Mouse (Mus musculus): Measurements from ENCODE around the gene Map2k5. TPM values are rescaled to one million over a fixed set of nuclear protein-coding genes. Genes with fewer than 3 reads are reported as not detected.

The Map2k5 gene
- polyA plus RNA-seq, 1 experiment from 2014 or later, result 38.4 TPM

DNA sequence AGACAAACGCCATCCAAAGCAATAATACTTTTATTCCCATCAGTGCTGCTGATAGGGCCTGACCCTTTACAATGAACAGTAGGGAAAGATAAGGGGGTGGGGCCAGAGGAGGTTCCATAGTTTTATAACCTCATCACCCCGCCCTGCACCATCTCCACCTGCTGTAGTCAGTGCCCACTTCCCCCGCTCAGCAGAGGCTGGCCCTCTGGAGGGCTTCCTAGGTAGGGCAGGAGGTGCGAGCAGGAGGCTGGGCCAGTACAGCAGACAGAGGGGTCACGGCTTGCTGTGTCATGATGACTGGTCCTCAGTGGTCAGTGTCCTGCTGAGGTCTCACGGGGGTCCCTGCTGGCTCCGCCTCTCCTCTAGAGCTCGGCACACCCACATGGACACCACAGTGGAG lies 213.9 kb downstream of the Map2k5 start:
- ATAC-seq (ENCODE audit: low FRiP score, low TSS enrichment), result no peak
- Histone ChIP-seq H3K9me3 (ENCODE audit: low read length) (no peaks in the 10 kb centered on the region), H3K27me3 (ENCODE audit: insufficient read depth, low read length) (no peaks in the 10 kb centered on the region), H3K4me1 (ENCODE audit: insufficient read depth, low read length) (no peaks in the 10 kb centered on the region), H3K27ac (ENCODE audit: low read length) (no peak overlapping the region), H3K4me3 (ENCODE audit: low read length) (no peak overlapping the region), H3K36me3 (ENCODE audit: insufficient read depth, low read length) (peaks cover 4% of the 10 kb centered on the region; the same call in 1 of the 2 replicates), H3K4me2 (replicated peaks; ENCODE audit: low read depth, low read length) (no peak overlapping the region), H3K9ac (replicated peaks; ENCODE audit: low read length) (no peak overlapping the region)
- 77% methylated on average over 8 of the region's 8 CpGs for WGBS

GRCm38 (mm10) chr9:63151949-63152348 lies 225.8 kb downstream of the Map2k5 start:
- H3K4me3 ChIP-seq (ENCODE audit: low read length), result no peak overlapping the region

DNA sequence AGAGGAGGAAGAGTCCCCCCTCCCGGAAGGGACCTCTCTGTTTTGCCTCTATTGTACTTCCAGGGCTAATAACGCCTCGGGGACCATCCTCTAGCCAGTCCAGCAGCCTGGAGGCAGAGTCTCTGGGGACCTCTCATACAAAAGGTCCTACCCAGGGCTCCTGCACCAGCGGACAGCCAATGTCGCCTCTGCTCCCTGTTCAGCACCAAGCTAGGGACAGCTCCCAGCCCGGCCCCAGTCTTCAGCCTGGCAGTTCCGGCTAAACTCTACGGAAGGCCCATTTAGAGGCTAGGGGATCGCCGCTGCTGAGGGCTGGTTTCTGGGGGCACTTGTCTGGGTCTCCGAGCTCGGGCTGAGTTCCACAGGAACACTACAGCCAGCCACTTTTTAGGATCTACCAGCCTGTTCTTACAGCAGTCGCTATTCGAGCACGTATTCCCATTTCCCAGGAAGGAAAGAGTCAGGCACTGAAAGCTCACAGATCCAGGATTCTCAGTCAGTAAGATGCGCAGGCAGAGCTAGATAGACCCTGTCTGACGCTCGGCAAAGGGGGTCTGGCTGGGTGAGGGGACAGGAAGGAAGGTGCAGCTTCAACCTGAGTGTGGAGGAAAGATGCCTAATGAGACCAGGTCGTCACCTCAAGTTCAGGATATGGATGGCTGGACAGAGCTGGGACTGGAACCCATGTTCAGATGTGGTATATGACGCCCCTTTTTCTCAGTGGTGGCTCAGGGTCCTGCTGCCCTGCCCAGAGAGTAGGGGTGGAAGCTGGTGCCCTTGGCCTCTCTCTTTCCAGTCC lies 226.4 kb downstream of the Map2k5 start:
- H3K4me2 ChIP-seq (replicated peaks; ENCODE audit: low read depth, low read length), result no peak overlapping the region
- under 1% methylated on average over 20 of the region's 20 CpGs for WGBS
- no peaks in the 10 kb centered on the region for H3K36me3 ChIP-seq (ENCODE audit: insufficient read depth, low read length)
- peak; percentile 79 for ATAC-seq (ENCODE audit: low FRiP score, low TSS enrichment)
- H3K9me3 ChIP-seq (ENCODE audit: low read length), result peaks cover 5% of the 10 kb centered on the region
- H3K4me3 ChIP-seq (ENCODE audit: low read length), result no peak overlapping the region
- no peak overlapping the region for H3K9ac ChIP-seq (replicated peaks; ENCODE audit: low read length)
- no peak overlapping the region for H3K27ac ChIP-seq (ENCODE audit: low read length)
- H3K4me1 ChIP-seq (ENCODE audit: insufficient read depth, low read length), result peaks cover 21% of the 10 kb centered on the region
- peaks cover 94% of the 10 kb centered on the region for H3K27me3 ChIP-seq (ENCODE audit: insufficient read depth, low read length)

More at GRCm38 (mm10) chr9:63151949-63152348, 225.8 kb downstream of the Map2k5 start:
- Histone ChIP-seq H3K4me2 (replicated peaks; ENCODE audit: low read depth, low read length) (no peak overlapping the region), H3K9me3 (ENCODE audit: low read length) (peaks cover 5% of the 10 kb centered on the region), H3K9ac (replicated peaks; ENCODE audit: low read length) (no peak overlapping the region), H3K27me3 (ENCODE audit: insufficient read depth, low read length) (peaks cover 88% of the 10 kb centered on the region), H3K4me1 (ENCODE audit: insufficient read depth, low read length) (peaks cover 15% of the 10 kb centered on the region), H3K27ac (ENCODE audit: low read length) (no peak overlapping the region), H3K36me3 (ENCODE audit: insufficient read depth, low read length) (no peaks in the 10 kb centered on the region)
- WGBS, result 25% methylated on average over 14 of the region's 14 CpGs
- no peak for ATAC-seq (ENCODE audit: low FRiP score, low TSS enrichment)

- Histone ChIP-seq H3K27ac (ENCODE audit: low read length) (no peak overlapping the region), H3K9me3 (ENCODE audit: low read length) (peaks cover 5% of the 10 kb centered on the region), H3K4me2 (replicated peaks; ENCODE audit: low read depth, low read length) (no peak overlapping the region), H3K4me3 (ENCODE audit: low read length) (no peak overlapping the region), H3K9ac (replicated peaks; ENCODE audit: low read length) (no peak overlapping the region), H3K36me3 (ENCODE audit: insufficient read depth, low read length) (no peaks in the 10 kb centered on the region), H3K27me3 (ENCODE audit: insufficient read depth, low read length) (peaks cover 98% of the 10 kb centered on the region), H3K4me1 (ENCODE audit: insufficient read depth, low read length) (peaks cover 24% of the 10 kb centered on the region)
- ATAC-seq (ENCODE audit: low FRiP score, low TSS enrichment), result no peak
- 2% methylated on average over 27 of the region's 27 CpGs for WGBS
These were observed 227.5 kb downstream of the Map2k5 start for GRCm38 (mm10) chr9:63150086-63150800.

DNA sequence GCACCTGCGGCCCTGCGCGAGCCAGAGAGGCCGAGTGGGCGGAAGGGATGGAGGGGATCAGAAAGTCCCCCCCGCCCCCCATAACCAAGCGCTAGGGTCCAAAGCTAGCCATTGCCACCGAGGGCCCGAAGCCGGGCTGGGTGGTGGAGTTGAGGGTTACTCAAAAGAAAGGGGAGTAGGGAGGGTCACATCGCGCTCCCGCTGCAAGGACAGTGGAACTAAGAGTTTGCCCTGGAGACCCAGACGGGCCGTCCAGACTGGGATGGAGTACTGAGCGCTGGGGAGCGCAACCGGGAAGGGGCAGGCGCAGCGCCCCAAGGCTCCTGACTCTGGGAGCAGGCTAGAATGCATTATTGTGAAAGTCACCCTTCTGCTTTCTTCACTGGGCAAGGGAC lies 228.3 kb downstream of the Map2k5 start:
- Histone ChIP-seq H3K27me3 (ENCODE audit: insufficient read depth, low read length) (peaks cover 99% of the 10 kb centered on the region), H3K4me2 (replicated peaks; ENCODE audit: low read depth, low read length) (peak overlapping the region; percentile 77), H3K27ac (ENCODE audit: low read length) (no peak overlapping the region), H3K36me3 (ENCODE audit: insufficient read depth, low read length) (no peaks in the 10 kb centered on the region), H3K4me3 (ENCODE audit: low read length) (peak overlapping the region; percentile 47), H3K9me3 (ENCODE audit: low read length) (peaks cover 5% of the 10 kb centered on the region), H3K9ac (replicated peaks; ENCODE audit: low read length) (no peak overlapping the region), H3K4me1 (ENCODE audit: insufficient read depth, low read length) (peaks cover 29% of the 10 kb centered on the region)
- WGBS, result under 1% methylated on average over 20 of the region's 20 CpGs
- ATAC-seq (ENCODE audit: low FRiP score, low TSS enrichment), result no peak

DNA sequence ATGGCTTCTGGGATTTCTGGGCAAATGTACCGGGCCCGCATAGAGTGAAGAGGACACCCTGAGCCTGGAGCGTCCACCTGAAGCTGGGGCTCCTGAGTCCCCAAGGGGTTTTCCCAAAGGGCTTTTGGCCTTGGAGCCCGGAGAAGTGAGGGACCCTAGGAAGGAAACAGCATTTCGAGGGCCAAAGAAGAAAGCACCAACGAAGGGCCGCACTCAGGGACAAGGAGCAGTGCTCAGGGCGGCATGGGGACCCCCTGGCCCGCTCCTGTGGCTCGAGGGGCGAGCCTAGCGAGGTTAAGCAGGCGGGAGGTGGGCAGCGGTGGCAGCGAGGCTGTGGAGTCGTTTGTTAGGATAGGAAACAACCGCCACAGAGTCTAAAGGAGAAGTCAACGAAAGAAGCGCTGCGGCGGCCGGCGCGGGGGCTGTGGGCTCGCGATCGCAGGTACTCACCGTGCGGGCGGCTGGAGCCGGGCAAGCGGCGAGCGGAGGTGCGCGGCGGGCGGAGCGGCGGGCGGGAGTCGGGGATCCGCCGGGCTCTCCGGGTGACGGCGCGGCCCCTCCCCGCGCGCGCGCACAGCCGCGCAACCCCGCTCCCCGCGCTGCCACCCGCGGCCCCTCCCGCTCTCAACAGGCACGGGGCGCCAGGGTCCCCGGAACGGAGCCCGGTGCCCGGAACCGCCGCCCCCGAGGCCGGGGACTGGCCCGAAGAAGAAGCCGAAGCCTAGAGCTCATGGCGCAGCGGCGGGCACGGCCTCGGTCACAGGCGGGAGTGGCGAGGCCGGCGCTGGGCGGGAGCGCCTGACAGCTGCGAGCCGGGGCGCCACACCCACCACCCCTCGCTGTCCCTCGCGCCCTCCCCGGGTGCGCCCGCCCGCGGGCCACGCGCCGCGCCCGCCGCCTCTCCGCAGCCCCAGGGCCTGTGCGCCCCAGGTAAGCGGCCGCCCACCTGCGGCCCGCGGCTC lies 229.0 kb downstream of the Map2k5 start, which contains the start of gene Skor1:
TSS of gene Skor1 (minus strand) at position 552 of the 962 bp plus-strand sequence.
- Histone ChIP-seq H3K27ac (ENCODE audit: low read length) (no peak within 1 kb of the TSS), H3K27me3 (ENCODE audit: insufficient read depth, low read length) (peaks cover 100% of the 10 kb centered on the region), H3K4me1 (ENCODE audit: insufficient read depth, low read length) (peaks cover 35% of the 10 kb centered on the region), H3K4me3 (ENCODE audit: low read length) (peak within 1 kb of the TSS; percentile 47), H3K4me2 (replicated peaks; ENCODE audit: low read depth, low read length) (peak within 1 kb of the TSS; percentile 77), H3K9me3 (ENCODE audit: low read length) (peaks cover 4% of the 10 kb centered on the region), H3K36me3 (ENCODE audit: insufficient read depth, low read length) (no peaks in the 10 kb centered on the region), H3K9ac (replicated peaks; ENCODE audit: low read length) (no peak within 1 kb of the TSS)
- under 1% methylated on average over 66 of the region's 108 CpGs for WGBS
- ATAC-seq (ENCODE audit: low FRiP score, low TSS enrichment), result no peak

DNA sequence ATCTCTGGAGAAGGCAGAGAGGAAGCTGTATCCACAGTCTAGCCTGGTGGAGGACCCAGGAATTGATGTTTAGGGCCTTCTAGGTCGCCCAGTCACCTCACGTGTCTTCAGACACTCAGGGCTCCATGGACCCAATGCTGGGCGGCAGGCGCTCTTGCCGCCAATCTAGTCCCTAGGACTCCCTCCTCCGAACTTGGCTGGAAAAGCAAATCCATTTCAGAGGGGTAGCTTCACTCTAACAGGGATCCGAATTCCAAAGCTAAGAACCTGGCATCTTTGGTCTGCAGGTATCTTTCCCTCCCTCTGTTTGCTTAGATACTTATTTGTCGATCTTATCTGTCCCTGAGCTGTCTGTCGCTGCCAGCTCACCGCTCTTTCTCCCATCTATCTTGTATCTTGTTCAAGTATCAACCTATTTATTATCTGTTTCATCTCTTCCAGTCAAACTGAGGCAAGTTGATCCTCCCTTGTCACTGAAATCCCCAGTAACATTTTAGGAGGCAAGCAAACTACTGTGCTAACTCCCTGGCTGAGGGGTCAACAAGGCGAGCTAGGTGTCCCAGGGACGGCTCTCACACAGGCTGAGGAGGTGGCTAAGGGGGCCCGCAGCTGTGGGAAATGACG lies 229.8 kb downstream of the Map2k5 start:
- Histone ChIP-seq H3K36me3 (ENCODE audit: insufficient read depth, low read length) (no peaks in the 10 kb centered on the region), H3K4me1 (ENCODE audit: insufficient read depth, low read length) (peaks cover 38% of the 10 kb centered on the region), H3K27ac (ENCODE audit: low read length) (no peak overlapping the region), H3K9me3 (ENCODE audit: low read length) (no peaks in the 10 kb centered on the region), H3K27me3 (ENCODE audit: insufficient read depth, low read length) (peaks cover 100% of the 10 kb centered on the region), H3K9ac (replicated peaks; ENCODE audit: low read length) (no peak overlapping the region), H3K4me2 (replicated peaks; ENCODE audit: low read depth, low read length) (no peak overlapping the region), H3K4me3 (ENCODE audit: low read length) (no peak overlapping the region)
- no peak for ATAC-seq (ENCODE audit: low FRiP score, low TSS enrichment)
- WGBS, result under 1% methylated on average over 14 of the region's 14 CpGs

DNA sequence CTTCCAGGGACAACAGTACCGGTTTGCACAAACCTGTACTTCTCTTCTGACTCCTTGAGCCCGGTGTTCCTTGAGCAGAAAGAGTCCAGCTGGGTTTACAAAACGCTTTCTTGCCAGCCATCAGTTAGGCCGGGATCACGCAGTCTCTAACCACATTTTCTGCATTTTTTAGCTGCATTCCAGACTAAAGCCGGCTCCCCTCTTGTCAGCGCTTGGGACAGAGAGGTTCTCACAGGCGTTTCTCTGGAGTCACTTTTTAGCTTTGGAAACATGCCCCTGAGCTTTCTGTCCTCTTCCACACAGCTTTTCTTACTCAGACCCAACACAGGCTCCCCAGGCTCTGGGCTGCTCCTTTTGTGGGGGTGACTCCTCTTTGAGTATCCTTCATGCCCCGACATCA lies 230.4 kb downstream of the Map2k5 start:
- Histone ChIP-seq H3K4me1 (ENCODE audit: insufficient read depth, low read length) (peaks cover 42% of the 10 kb centered on the region), H3K27ac (ENCODE audit: low read length) (no peak overlapping the region), H3K4me2 (replicated peaks; ENCODE audit: low read depth, low read length) (0 out of 2 replicates have a peak overlapping the region, but pooled peaks have one; percentile 38), H3K36me3 (ENCODE audit: insufficient read depth, low read length) (no peaks in the 10 kb centered on the region), H3K9ac (replicated peaks; ENCODE audit: low read length) (no peak overlapping the region), H3K4me3 (ENCODE audit: low read length) (peak overlapping the region; percentile 32; the same call in 1 of the 2 replicates), H3K9me3 (ENCODE audit: low read length) (no peaks in the 10 kb centered on the region), H3K27me3 (ENCODE audit: insufficient read depth, low read length) (peaks cover 100% of the 10 kb centered on the region)
- ATAC-seq (ENCODE audit: low FRiP score, low TSS enrichment), result no peak
- under 1% methylated on average over 9 of the region's 9 CpGs for WGBS

GRCm38 (mm10) chr9:63146856-63147274 lies 230.8 kb downstream of the Map2k5 start:
- peaks cover 100% of the 10 kb centered on the region for H3K27me3 ChIP-seq (ENCODE audit: insufficient read depth, low read length)
- peak overlapping the region; percentile 38 for H3K4me2 ChIP-seq (replicated peaks; ENCODE audit: low read depth, low read length)
- peaks cover 43% of the 10 kb centered on the region for H3K4me1 ChIP-seq (ENCODE audit: insufficient read depth, low read length)
- H3K36me3 ChIP-seq (ENCODE audit: insufficient read depth, low read length), result no peaks in the 10 kb centered on the region
- H3K9ac ChIP-seq (replicated peaks; ENCODE audit: low read length), result no peak overlapping the region
- ATAC-seq (ENCODE audit: low FRiP score, low TSS enrichment), result no peak
- WGBS, result 0% methylated on average over 20 of the region's 20 CpGs
- no peak overlapping the region for H3K27ac ChIP-seq (ENCODE audit: low read length)
- H3K9me3 ChIP-seq (ENCODE audit: low read length), result no peaks in the 10 kb centered on the region
- peak overlapping the region; percentile 32 for H3K4me3 ChIP-seq (ENCODE audit: low read length)

Data from kidney, embryonic 16.5 days (tissue).